Mouse (Mus musculus) liver, embryonic 12.5 days (tissue): ENCODE results near the gene Zfp524. TPM values are rescaled to one million over a fixed set of nuclear protein-coding genes. Genes with fewer than 3 reads are reported as not detected.

ENCODE experiments used
- polyA plus RNA-seq: library from polyadenylated mRNA; unstranded; fragments of >200 nt; fragmentation: Nextera tagmentation; extraction: Ambion mirVana; gene quantifications from 2 replicates; pipeline ENCODE4 v1.2.1, GENCODE M21; 2016

Gene Zfp524
- polyA plus RNA-seq, 1 experiment from 2014 or later = 11.7 TPM

Other genes starting within 250 kb of the Zfp524 start
- not detected in 2 replicates for gene Fam71e2, start 243.1 kb upstream of the Zfp524 start, polyA plus RNA-seq
- 0.06 TPM in 1 of 2 replicates, not detected in the other for gene Il11, start 231.6 kb upstream of the Zfp524 start, polyA plus RNA-seq
- 0.46 TPM in 1 of 2 replicates, not detected in the other for gene Tmem190, start 231.5 kb upstream of the Zfp524 start, polyA plus RNA-seq
- 18.9 and 19.2 TPM in 2 replicates for gene Tmem238, start 224.8 kb upstream of the Zfp524 start, polyA plus RNA-seq
- gene Rpl28, start 221.5 kb upstream of the Zfp524 start, polyA plus RNA-seq = 397 and 413 TPM in 2 replicates
- 353 and 370 TPM in 2 replicates for gene Ube2s, start 201.8 kb upstream of the Zfp524 start, polyA plus RNA-seq
- gene Shisa7, start 169.7 kb upstream of the Zfp524 start, polyA plus RNA-seq = not detected in 2 replicates
- 3.5 and 3.9 TPM in 2 replicates for gene Isoc2b, start 144.2 kb upstream of the Zfp524 start, polyA plus RNA-seq
- 0.62 and 0.95 TPM in 2 replicates for gene Isoc2a, start 137.3 kb upstream of the Zfp524 start, polyA plus RNA-seq
- gene Gm36210, start 107.9 kb upstream of the Zfp524 start, polyA plus RNA-seq = 0.10 TPM in 1 of 2 replicates, not detected in the other
- 2.4 and 2.7 TPM in 2 replicates for gene Zfp628, start 99.2 kb upstream of the Zfp524 start, polyA plus RNA-seq
- 0.54 and 0.67 TPM in 2 replicates for gene Nat14, start 92.4 kb upstream of the Zfp524 start, polyA plus RNA-seq
- gene Ssc5d, start 88.6 kb upstream of the Zfp524 start, polyA plus RNA-seq = 0.13 and 0.19 TPM in 2 replicates
- not detected in 2 replicates for gene Sbk2, start 50.0 kb upstream of the Zfp524 start, polyA plus RNA-seq
- not detected in 2 replicates for gene Sbk3, start 43.2 kb upstream of the Zfp524 start, polyA plus RNA-seq
- gene Zfp579, start 18.3 kb upstream of the Zfp524 start, polyA plus RNA-seq = 6.4 and 6.9 TPM in 2 replicates
- 29.4 TPM in 2 replicates for gene Fiz1, start 282 bp downstream of the Zfp524 start, polyA plus RNA-seq
- 0.62 and 1.0 TPM in 2 replicates for gene Gm44973, start 1.1 kb downstream of the Zfp524 start, polyA plus RNA-seq
- gene Zfp865, start 6.0 kb downstream of the Zfp524 start, polyA plus RNA-seq = 2.6 and 2.7 TPM in 2 replicates
- gene Ccdc106, start 6.1 kb downstream of the Zfp524 start, polyA plus RNA-seq = 2.2 and 2.4 TPM in 2 replicates
- not detected in 2 replicates for gene 4632433K11Rik, start 19.7 kb downstream of the Zfp524 start, polyA plus RNA-seq
- gene Zfp784, start 24.0 kb downstream of the Zfp524 start, polyA plus RNA-seq = 1.1 and 1.3 TPM in 2 replicates
- gene Zfp580, start 37.1 kb downstream of the Zfp524 start, polyA plus RNA-seq = 5.2 and 5.6 TPM in 2 replicates
- 97.6 and 109 TPM in 2 replicates for gene U2af2, start 47.7 kb downstream of the Zfp524 start, polyA plus RNA-seq
- gene Epn1, start 65.8 kb downstream of the Zfp524 start, polyA plus RNA-seq = 66.2 and 69.1 TPM in 2 replicates
- gene Rfpl4, start 102.5 kb downstream of the Zfp524 start, polyA plus RNA-seq = not detected in 2 replicates
- 0.38 TPM in 1 of 2 replicates, not detected in the other for gene Rasl2-9, start 111.5 kb downstream of the Zfp524 start, polyA plus RNA-seq
- gene Vmn1r55, start 135.3 kb downstream of the Zfp524 start, polyA plus RNA-seq = 0.05 TPM in 1 of 2 replicates, not detected in the other
- gene Vmn1r56, start 182.3 kb downstream of the Zfp524 start, polyA plus RNA-seq = not detected in 2 replicates
- not detected in 2 replicates for gene Vmn1r57, start 204.1 kb downstream of the Zfp524 start, polyA plus RNA-seq